Mouse (Mus musculus) CH12.LX (cell line): ENCODE results near the gene Kdm2b. TPM values are rescaled to one million over a fixed set of nuclear protein-coding genes. Genes with fewer than 3 reads are reported as not detected.

Source experiments
- DNase-seq: peaks from one replicate; pipeline ENCODE4 v3.0.0-alpha.2; 2013; ENCODE audit errors: extremely low read depth
- H3K27ac ChIP-seq: 2 replicates; pipeline ENCODE4 v1.5.1; 2012; ENCODE audit warnings: low read depth, mild to moderate bottlenecking, control low read depth, moderate library complexity; ENCODE audit not compliant: insufficient read depth
- H3K27me3 ChIP-seq: replicated peaks from 2 replicates; pipeline ENCODE3; 2012; ENCODE audit warnings: inconsistent platforms
- H3K36me3 ChIP-seq, 2 experiments: replicated peaks in 1 of 2; 2 replicates each; pipeline versions ENCODE3 to v1.6.1; 2012; ENCODE audit warnings: inconsistent platforms in 1 of 2, low read length in 1 of 2, mild to moderate bottlenecking in 1 of 2, mixed read lengths in 1 of 2, moderate library complexity in 1 of 2; ENCODE audit not compliant: control insufficient read depth in 1 of 2, insufficient read depth in 1 of 2
- H3K4me1 ChIP-seq, 2 experiments: 2 replicates each; pipeline ENCODE4 v1.6.1; 2012; ENCODE audit warnings: inconsistent platforms in 1 of 2, moderate library complexity in 1 of 2; ENCODE audit not compliant: insufficient read depth in 2 of 2, control insufficient read depth in 1 of 2
- H3K4me2 ChIP-seq: 2 replicates; pipeline ENCODE4 v1.6.1; 2012; ENCODE audit warnings: low read depth, mild to moderate bottlenecking, control low read depth; ENCODE audit not compliant: poor library complexity, insufficient read depth, severe bottlenecking
- H3K4me3 ChIP-seq, 3 experiments: fragments of 150-350 bp in 1 of 3; sonication (generic) in 1 of 3; replicated peaks in 1 of 3; 2 replicates each; pipeline versions ENCODE3 to v1.5.1; 2011 to 2012; ENCODE audit warnings: low read depth in 2 of 3, low read length in 2 of 3, mild to moderate bottlenecking in 2 of 3, moderate library complexity in 2 of 3, control low read depth in 1 of 3, improper control_type of control experiment in 1 of 3, inconsistent platforms in 1 of 3, mixed read lengths in 1 of 3; ENCODE audit not compliant: poor library complexity in 1 of 3
- H3K79me2 ChIP-seq: replicated peaks from 2 replicates; pipeline ENCODE4 v1.6.1; 2012; ENCODE audit warnings: mild to moderate bottlenecking, moderate library complexity; ENCODE audit not compliant: control insufficient read depth, poor library complexity, insufficient read depth, severe bottlenecking; ENCODE audit errors: extremely low read depth
- H3K9ac ChIP-seq: 2 replicates; pipeline ENCODE4 v1.6.1; 2012; ENCODE audit warnings: low read depth, mild to moderate bottlenecking, control low read depth, moderate library complexity; ENCODE audit not compliant: insufficient read depth
- H3K9me3 ChIP-seq: replicated peaks from 2 replicates; pipeline ENCODE3; 2012; ENCODE audit warnings: low read length, inconsistent platforms, mixed read lengths
- BHLHE40 ChIP-seq: IDR thresholded peaks from 2 replicates; pipeline ENCODE4 v1.6.1; 2011; ENCODE audit warnings: mild to moderate bottlenecking, low read depth, low read length, improper control_type of control experiment
- CHD1 ChIP-seq: IDR thresholded peaks from 2 replicates; pipeline ENCODE4 v1.6.1; 2012; ENCODE audit warnings: low read depth, low read length, improper control_type of control experiment, inconsistent platforms
- ELF1 ChIP-seq: IDR thresholded peaks from 2 replicates; pipeline ENCODE4 v1.6.1; 2014; ENCODE audit warnings: low read depth, mild to moderate bottlenecking, inconsistent platforms, low read length, improper control_type of control experiment
- EP300 ChIP-seq: IDR thresholded peaks from 2 replicates; pipeline ENCODE4 v1.6.1; 2011; ENCODE audit warnings: low read length, improper control_type of control experiment
- ETS1 ChIP-seq: conservative IDR thresholded peaks from 2 replicates; pipeline ENCODE4 v1.6.1; 2012; ENCODE audit warnings: low read depth, mild to moderate bottlenecking, inconsistent platforms, low read length, improper control_type of control experiment, moderate library complexity
- GABPA ChIP-seq: IDR thresholded peaks from 2 replicates; pipeline ENCODE4 v1.6.1; 2012; ENCODE audit warnings: low read depth, low read length, improper control_type of control experiment, inconsistent platforms; ENCODE audit not compliant: insufficient replicate concordance
- IRF4 ChIP-seq: IDR thresholded peaks from 2 replicates; pipeline ENCODE4 v1.6.1; 2014; ENCODE audit warnings: low read depth, mild to moderate bottlenecking, inconsistent platforms, low read length, improper control_type of control experiment
- JUN ChIP-seq: IDR thresholded peaks from 2 replicates; pipeline ENCODE4 v1.6.1; 2011; ENCODE audit warnings: low read depth, mild to moderate bottlenecking, low read length, improper control_type of control experiment, moderate library complexity; ENCODE audit not compliant: insufficient read depth
- KAT2A ChIP-seq: IDR thresholded peaks from 2 replicates; pipeline ENCODE4 v1.6.1; 2012; ENCODE audit warnings: low read length, improper control_type of control experiment, inconsistent platforms; ENCODE audit not compliant: insufficient replicate concordance
- MAFK ChIP-seq: IDR thresholded peaks from 2 replicates; pipeline ENCODE4 v1.6.1; 2011; ENCODE audit warnings: low read length, improper control_type of control experiment; ENCODE audit not compliant: insufficient replicate concordance
- MAZ ChIP-seq: IDR thresholded peaks from 2 replicates; pipeline ENCODE4 v1.6.1; 2012; ENCODE audit warnings: low read depth, mild to moderate bottlenecking, inconsistent platforms, low read length, improper control_type of control experiment, moderate library complexity
- MEF2A ChIP-seq: IDR thresholded peaks from 2 replicates; pipeline ENCODE4 v1.6.1; 2014; ENCODE audit warnings: low read depth, mild to moderate bottlenecking, inconsistent platforms, low read length, improper control_type of control experiment, borderline replicate concordance
- MXI1 ChIP-seq: IDR thresholded peaks from 2 replicates; pipeline ENCODE4 v1.6.1; 2011; ENCODE audit warnings: mild to moderate bottlenecking, low read depth, low read length, improper control_type of control experiment
- MYC ChIP-seq: IDR thresholded peaks from 2 replicates; pipeline ENCODE4 v1.6.1; 2011; ENCODE audit warnings: low read depth, mild to moderate bottlenecking, improper control_type of control experiment, low read length
- NELFE ChIP-seq: IDR thresholded peaks from 2 replicates; pipeline ENCODE4 v1.6.1; 2011; ENCODE audit warnings: low read depth, low read length, improper control_type of control experiment
- NRF1 ChIP-seq: IDR thresholded peaks from 2 replicates; pipeline ENCODE4 v1.6.1; 2014; ENCODE audit warnings: low read depth, mild to moderate bottlenecking, inconsistent platforms, low read length, improper control_type of control experiment, moderate library complexity
- POLR2AphosphoS2 ChIP-seq: IDR thresholded peaks from 2 replicates; pipeline ENCODE4 v1.6.1; 2011; ENCODE audit warnings: low read depth, low read length, improper control_type of control experiment
- RAD21 ChIP-seq: IDR thresholded peaks from 2 replicates; pipeline ENCODE4 v1.6.1; 2011; ENCODE audit warnings: low read depth, mild to moderate bottlenecking, low read length, improper control_type of control experiment, moderate library complexity
- RCOR1 ChIP-seq: conservative IDR thresholded peaks from 2 replicates; pipeline ENCODE4 v1.6.1; 2012; ENCODE audit warnings: low read depth, mild to moderate bottlenecking, inconsistent platforms, low read length, improper control_type of control experiment
- TBP ChIP-seq: conservative IDR thresholded peaks from 2 replicates; pipeline ENCODE4 v1.6.1; 2011; ENCODE audit warnings: low read depth, low read length, improper control_type of control experiment
- TCF12 ChIP-seq: IDR thresholded peaks from 2 replicates; pipeline ENCODE4 v1.6.1; 2014; ENCODE audit warnings: low read depth, mild to moderate bottlenecking, inconsistent platforms, low read length, improper control_type of control experiment
- UBTF ChIP-seq: IDR thresholded peaks from 2 replicates; pipeline ENCODE4 v1.6.1; 2012; ENCODE audit warnings: low read depth, mild to moderate bottlenecking, inconsistent platforms, low read length, improper control_type of control experiment, moderate library complexity
- USF1 ChIP-seq: IDR thresholded peaks from 2 replicates; pipeline ENCODE4 v1.6.1; 2014; ENCODE audit warnings: low read depth, mild to moderate bottlenecking, inconsistent platforms, low read length, improper control_type of control experiment
- ZKSCAN1 ChIP-seq: IDR thresholded peaks from 2 replicates; pipeline ENCODE4 v1.6.1; 2012; ENCODE audit warnings: low read depth, inconsistent platforms, low read length, improper control_type of control experiment, borderline replicate concordance
- ZMIZ1 ChIP-seq: IDR thresholded peaks from 2 replicates; pipeline ENCODE4 v1.6.1; 2012; ENCODE audit warnings: low read depth, mild to moderate bottlenecking, inconsistent platforms, low read length, improper control_type of control experiment
- ZNF384 ChIP-seq: IDR thresholded peaks from 2 replicates; pipeline ENCODE4 v1.6.1; 2012; ENCODE audit warnings: low read depth, low read length, improper control_type of control experiment, inconsistent platforms
- dilution Hi-C: fragments of 300-500 bp; cut with MboI; formaldehyde crosslinking; loops from 2 replicates; pipeline ENCODE4 v1.14.3; 2020; ENCODE audit warnings: low sequenced_read_pairs; ENCODE audit not compliant: extremely low pct_unique_long_range_greater_than_20kb, extremely low pct_ligation_motif_present
- in situ Hi-C: fragments of 300-500 bp; cut with MboI; formaldehyde crosslinking; loops from 3 replicates; pipeline ENCODE4 v1.14.3; 2019; ENCODE audit warnings: low sequenced_read_pairs, low pct_ligation_motif_present, low pct_unique_long_range_greater_than_20kb, mixed read lengths
- polyA plus RNA-seq: library from polyadenylated mRNA; unstranded; fragments of >175 nt; gene quantifications from 2 replicates; pipeline ENCODE4 v1.2.1, GENCODE M21; 2012; ENCODE audit warnings: low read depth; ENCODE audit not compliant: insufficient read length
- total RNA-seq, 2 experiments: library from RNA; depleted of rRNA; stranded (reverse); fragments of 300-350 nt in 1 of 2; fragments of >200 nt in 1 of 2; gene quantifications; 2 replicates each; pipeline ENCODE4 v1.2.3; 2012 to 2014

The Kdm2b gene
- total and polyA plus RNA-seq, 3 experiments = 69.3 to 138 (median 80.1) TPM

DNA sequence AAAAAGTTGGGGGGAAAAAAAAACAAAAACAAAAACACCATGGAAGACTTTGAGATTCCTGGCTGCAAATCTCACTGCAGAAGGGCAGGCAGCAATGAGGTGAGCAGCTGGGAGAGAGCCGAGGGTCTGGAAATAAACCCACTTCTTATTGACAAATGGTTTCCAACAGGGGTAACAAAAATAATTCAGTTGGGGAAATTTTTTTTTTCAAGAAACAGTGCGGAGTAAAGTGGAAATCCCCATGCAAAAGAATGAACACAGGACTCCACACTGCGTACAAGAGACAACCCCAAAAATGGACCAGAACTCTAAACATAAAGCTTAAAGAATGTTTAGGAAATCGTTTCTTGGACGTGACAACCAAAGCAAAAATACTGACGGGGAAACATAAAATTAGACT, 96.4 kb downstream of the Kdm2b start:
- dilution Hi-C loops = no loop called here
- Histone ChIP-seq H3K4me1 (peaks cover 22 to 96% of the 10 kb centered on the region in 2 experiments), H3K4me2 (peak overlapping the region; percentile 72), H3K36me3 (peaks cover 8 to 46% of the 10 kb centered on the region in 2 experiments), H3K27ac (peak overlapping the region; percentile 58; the same call in 1 of the 2 replicates), H3K4me3 (no peak overlapping the region), H3K9me3 (no peaks in the 10 kb centered on the region), H3K79me2 (peaks cover 92% of the 10 kb centered on the region), H3K27me3 (no peaks in the 10 kb centered on the region), H3K9ac (no peak overlapping the region)
- in situ Hi-C loops = no loop called here
- no peak for TF ChIP-seq TCF12
- TF ChIP-seq NRF1 = no peak
- TF ChIP-seq GABPA = no peak
- TF ChIP-seq MAFK = no peak
- no peak for TF ChIP-seq ZMIZ1
- peak; percentile 47 for TF ChIP-seq IRF4
- TF ChIP-seq RAD21 = no peak
- TF ChIP-seq KAT2A = no peak
- TF ChIP-seq ELF1 = no peak
- TF ChIP-seq ZNF384 = peak; percentile 87
- no peak for TF ChIP-seq MAZ
- TF ChIP-seq USF1 = no peak
- TF ChIP-seq JUN = no peak
- no peak for TF ChIP-seq RCOR1
- TF ChIP-seq ETS1 = no peak; the same call in 1 of the 2 replicates
- no peak for TF ChIP-seq UBTF
- peak; percentile 48 for TF ChIP-seq EP300
- TF ChIP-seq ZKSCAN1 = no peak
- TF ChIP-seq MXI1 = no peak
- TF ChIP-seq MYC = no peak; the same call in 1 of the 2 replicates
- TF ChIP-seq NELFE = no peak
- TF ChIP-seq BHLHE40 = no peak
- peak; percentile 77; the same call in 1 of the 2 replicates for TF ChIP-seq MEF2A
- no peak for TF ChIP-seq POLR2AphosphoS2
- no peak for TF ChIP-seq CHD1
- no peak for TF ChIP-seq TBP
- DNase-seq = no peak
